Mouse (Mus musculus) heart, postnatal 25 days (tissue): ENCODE measurements around the gene Fam69a. TPM values are rescaled to one million over a fixed set of nuclear protein-coding genes. Genes with fewer than 3 reads are reported as not detected.
"Not testable (repeated sequence)": the region's sequence is repeated elsewhere in the genome, so short reads cannot be mapped to it uniquely, and the experiment has no call there.

Experiments
- DNase-seq: peaks from one replicate; pipeline ENCODE4 v3.0.0; 2022; ENCODE audit warnings: low spot score
- intact Hi-C: fragments of 180-260 bp; cut with DNase I; formaldehyde crosslinking; loops from one replicate; pipeline ENCODE4 v1.15.1; 2025
- total RNA-seq, 2 experiments: library from RNA; stranded (reverse); gene quantifications; 2 replicates each; pipeline ENCODE4 v1.2.3; 2021

Gene Fam69a
- total RNA-seq, 2 experiments from 2014 or later, result 8.0 to 10.9 TPM

DNA sequence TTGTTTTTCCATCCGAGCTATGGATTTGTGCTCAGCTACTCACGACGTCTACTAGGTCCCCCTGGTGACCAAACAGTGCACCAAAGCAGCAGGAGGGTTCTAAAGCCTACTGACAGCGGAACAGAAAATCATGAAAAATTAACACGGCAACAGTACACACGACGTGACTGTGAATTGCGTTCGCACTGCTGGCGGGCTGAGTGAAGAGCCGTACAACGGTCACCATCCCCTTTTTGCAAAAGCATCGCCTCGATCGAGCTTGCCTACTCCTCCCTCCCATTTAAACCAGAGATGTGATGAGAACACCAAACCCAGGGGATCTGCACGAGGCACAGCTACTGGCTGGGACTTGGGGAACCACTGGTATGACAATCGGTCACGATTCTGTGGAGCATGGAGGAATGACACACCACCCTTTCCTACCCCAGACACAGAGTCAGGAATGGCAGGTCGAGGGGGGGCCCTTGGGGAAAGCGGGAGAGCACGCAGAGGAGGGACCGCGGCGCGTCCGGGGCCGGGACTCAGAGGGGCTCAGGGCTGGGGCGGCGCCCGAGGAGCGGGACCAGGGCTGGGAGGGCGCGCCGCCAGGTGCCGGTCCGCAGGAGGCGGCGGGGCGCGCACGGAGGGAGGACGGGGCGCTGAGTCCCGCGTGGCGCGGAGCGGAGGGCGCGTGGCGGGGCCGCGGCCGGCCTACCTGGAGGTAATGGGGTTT is 474 bp downstream of the Fam69a start:
- intact Hi-C loops, result loop anchor here (2.0 to 5.0 kb wide), 4 partner anchors 14 to 66 kb away; no protein-coding TSS in a partner anchor
- DNase-seq, result peak; percentile 24

DNA sequence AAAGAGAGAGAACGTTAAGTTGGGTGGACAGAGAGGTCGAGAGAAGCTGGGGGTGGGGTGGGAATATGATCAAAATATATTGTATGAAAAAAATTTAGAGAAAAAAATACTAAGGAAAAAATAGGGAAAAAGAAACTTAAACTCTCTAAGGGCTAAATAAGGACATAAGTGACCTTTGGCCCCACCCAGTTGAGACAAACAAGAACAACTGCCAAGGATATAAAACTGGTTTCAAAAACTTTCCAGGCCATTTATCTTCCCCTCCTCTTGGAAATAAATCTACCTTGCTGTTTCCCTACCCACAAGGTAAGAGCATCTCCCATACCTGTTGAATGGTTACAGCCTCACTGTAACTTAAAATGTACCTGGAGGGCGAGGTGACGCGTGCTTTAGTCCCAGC is 2.9 kb downstream of the Fam69a start:
- DNase-seq, result no peak
- intact Hi-C loops, result no loop called here

DNA sequence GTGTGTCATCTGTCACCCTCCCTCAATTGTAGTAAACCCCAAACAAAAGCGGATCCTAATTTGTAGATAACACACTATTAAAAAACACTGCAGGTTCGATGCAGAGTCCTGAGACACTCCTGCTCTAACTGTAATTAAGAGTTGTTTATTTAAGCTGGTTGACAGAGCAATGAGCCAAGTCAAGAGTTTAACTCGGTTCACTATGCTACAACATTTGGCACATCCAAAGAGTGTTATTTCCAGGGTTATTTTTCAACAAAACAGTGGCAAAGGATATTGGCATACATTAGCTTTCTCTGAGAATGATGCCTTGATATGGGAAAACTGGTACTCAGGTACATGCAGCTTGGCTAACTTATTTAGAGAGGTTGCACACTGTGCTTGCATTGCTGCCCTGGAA is 4.9 kb downstream of the Fam69a start:
- intact Hi-C loops, result no loop called here
- no peak for DNase-seq

DNA sequence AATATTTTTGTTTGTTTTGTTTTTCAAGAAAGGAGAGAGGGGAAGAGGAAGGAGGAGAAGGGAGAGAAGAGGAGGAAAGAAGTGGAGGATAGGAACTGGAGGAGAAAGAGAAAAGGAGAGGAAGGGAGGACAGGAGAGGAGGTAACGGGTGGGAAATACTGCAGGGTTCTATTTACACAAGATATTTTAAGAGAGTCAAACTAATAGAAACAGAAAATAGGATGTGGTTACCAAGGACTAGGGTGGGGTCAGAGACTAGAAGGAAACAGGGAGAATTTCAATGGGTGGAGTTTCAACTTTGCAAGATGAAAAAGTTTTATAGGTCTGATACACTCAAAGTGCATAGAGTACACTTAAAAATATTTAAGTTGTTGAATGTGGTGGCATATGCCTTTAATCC is 7.0 kb downstream of the Fam69a start:
- intact Hi-C loops, result no loop called here
- DNase-seq, result no peak

DNA sequence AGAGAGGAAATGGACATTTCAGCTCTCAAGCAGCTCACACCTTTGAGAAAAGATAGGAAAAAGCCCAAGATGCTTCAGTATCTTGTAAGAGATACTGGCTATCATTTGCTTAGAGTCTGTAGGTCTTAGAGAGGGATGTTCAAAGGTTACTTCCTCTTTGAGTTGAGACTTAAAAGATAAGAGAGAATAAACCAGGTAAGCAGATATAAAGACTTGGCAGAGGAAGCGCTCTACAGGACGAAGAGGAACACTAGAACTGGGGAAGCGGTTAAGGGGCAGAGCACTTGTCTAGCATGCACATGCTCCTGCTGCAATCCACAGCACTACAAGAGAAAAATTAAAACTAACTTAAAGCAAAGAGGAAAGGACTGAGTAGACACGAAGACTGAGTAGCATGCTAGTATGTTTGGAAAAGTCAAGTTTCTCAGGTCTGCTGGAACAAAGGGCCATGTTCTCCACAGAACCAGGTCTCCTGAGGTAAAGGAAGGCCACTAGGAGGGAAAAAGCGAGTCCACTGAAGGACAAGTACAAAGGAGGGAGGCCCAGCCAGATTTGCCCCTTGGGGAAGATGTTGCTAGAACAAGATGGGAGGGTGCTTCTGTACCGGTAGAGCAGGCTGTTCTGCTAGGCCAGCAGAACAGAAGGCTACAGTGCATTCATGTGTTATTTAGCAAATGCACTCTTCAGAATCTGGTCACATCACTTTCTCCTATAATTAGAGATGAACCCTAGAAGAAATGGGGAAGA is 8.4 kb downstream of the Fam69a start:
- intact Hi-C loops, result no loop called here
- no peak for DNase-seq

DNA sequence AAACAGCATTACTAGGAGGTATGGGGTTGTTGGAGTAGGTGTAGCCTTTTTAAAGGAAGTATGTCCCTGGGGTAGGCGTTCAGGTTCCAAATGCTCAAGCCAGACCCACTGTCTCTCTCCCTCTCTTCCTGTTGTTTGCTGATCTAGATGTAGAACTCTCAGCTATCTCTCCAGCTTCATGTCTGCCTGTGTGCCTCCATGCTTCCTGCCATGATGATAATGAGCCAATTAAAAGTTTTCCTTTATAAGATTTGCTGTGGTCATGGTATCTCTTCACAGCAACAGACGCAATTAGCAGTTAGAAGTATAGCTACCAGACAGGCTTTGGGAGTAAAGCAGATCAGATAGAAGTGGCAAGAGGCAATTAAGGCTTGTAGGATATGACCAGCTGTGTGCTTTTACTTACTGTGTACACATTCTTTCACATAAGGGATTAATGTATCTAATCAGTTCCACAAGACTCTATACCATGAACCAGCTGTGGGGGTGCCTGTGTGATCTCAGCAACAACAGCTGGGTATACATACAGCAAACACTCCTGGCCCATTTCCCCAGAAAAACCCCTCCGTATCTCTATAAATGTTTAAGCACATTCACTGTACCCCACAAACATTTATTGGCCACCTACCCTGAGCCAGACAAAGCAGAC is 9.1 kb downstream of the Fam69a start:
- intact Hi-C loops, result no loop called here

DNA sequence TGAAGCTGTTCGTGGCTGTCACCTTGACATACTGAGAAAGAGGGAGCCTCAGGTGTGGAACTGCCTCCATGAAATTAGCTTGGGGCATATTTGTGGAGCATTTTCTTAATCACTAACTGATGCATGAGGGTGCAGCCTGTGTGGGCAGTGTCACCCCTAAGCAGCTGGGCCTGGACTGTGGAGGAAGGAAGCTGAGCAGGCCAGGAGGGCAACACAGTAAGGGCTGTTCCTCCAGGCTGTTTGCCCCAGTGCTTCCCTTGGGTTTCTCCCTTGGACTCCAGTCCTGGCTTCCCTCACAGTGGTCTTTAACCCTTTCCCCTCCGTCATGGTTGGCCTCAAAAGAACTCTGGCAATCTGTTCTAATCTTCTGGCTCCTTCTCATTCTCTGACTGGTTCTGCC is 13.6 kb downstream of the Fam69a start:
- intact Hi-C loops, result no loop called here

More for the DNA sequence above, 9.1 kb downstream of the Fam69a start:
- no peak for DNase-seq

DNA sequence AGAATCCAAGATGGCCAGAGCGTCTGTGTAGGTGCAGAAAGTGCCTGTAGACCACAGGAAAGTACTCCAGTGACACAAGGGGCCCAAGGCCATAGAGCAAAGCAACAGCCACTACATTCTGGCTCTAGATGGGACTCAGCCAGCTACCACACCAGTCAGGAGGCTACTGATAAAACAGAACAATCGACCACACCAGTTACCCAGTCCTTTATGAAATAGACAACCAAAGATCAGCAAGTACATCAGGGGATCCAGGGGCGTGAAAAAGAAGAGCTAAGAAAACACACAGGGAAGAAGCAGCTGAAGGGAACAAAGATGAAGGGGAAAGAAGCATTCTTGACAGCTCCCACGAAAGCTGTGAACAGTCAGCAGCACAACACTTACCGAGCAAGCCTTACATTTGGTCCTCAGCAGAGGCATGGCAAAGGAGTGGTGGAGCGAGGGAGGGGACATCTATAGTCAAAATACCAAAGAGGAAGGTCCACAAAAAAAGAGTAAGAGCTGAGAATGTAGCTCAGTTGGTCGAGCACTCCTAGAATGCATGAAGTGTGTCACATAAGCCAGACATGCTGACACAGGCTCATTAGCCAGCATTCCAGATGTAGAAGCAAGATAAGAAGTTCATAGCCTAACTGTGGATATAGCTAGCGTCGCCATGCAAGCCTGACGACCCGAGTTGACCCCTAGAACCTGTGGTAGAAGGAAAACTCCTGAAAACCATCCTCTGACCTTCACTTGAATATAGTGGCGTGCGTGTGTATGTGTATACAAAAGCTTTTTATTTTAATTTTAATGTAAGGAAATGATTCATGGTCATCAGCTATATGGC is 14.2 kb downstream of the Fam69a start:
- no peak for DNase-seq
- intact Hi-C loops, result no loop called here

More for the DNA sequence above, 13.6 kb downstream of the Fam69a start:
- no peak for DNase-seq

DNA sequence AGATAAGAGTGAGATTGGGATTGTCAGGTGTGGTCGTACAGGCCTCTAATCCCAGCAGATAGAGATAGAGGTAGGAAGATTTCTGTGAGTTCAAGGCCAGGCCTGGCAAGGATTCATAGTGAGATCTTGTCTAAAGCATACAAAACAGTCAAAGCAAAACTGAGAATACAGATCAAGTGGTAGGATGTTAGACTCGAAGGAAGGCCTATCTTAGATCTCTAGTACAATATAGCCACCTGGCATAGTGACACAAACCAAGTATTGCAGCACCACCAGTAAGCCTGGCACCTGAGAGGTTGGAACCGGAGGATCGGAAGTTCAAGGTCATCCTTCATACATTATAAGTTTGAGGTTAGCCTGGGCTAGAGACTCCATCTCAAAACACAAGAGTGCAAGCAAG is 15.8 kb downstream of the Fam69a start:
- intact Hi-C loops, result no loop called here
- DNase-seq, result no peak

DNA sequence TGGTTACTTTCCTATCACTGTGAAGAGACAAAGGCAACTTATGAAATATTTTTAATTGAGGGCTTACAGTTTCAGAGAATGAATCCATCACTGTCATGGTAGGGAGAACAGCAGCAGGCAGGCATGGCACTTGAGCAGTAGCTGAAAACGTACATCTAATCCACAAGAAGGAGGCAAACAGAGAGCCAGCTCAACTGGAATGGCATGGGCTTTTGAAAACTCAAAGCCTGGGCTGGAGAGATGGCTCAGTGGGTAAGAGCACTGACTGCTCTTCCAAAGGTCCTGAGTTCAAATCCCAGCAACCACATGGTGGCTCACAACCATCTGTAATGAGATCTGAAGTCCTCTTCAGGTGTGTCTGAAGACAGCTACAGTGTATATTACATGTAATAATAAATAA is 17.1 kb downstream of the Fam69a start:
- intact Hi-C loops, DNase-seq: not testable (repeated sequence)

DNA sequence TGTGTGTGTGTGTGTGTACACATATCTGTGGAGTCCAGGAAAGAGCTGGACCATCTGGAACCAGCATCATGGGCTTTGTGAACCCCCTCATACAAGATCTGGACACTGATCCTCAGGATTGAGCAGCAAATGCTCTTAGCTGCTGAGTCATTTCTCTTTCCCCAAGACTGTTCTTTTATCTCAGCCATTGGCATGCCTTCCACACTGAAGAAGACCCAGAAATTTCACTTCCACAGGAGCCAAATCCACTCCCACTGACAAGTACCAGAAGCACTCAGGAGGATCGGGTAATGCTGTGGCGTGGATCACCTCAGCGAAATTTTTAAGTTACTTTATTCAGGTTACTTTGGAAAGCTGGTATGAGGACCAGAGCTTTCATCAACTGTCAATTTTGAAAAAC is 18.8 kb downstream of the Fam69a start:
- intact Hi-C loops, result no loop called here

DNA sequence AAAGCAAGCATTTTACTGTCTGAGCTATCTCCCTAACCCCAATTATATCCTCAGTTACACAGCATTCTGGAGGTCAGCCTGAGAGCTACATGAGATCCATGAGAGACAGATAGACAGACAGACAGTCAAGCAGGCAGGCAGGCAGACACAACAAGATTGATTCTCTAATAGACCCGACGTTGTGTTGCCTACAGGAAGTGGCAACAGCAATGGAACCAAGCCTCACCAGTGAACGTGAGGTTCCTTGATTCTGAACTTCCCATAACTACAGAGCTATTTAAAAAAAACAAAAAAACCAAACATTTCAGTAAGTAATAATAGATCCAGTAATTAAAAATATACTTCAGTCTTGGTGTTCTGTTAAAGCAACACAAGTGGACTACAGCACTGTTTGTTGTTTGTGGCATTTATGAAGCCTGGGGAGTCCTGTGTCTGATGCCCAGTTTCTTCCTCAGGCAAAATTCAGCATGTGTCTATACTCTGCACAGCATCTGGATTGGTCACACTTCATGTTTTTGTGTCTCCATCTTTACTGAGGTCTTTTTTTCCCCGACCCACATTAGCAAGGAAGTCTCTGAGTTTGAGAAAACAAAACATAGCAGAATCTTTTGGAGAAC is 19.9 kb downstream of the Fam69a start:
- intact Hi-C loops, result no loop called here
- DNase-seq, result no peak

More for the DNA sequence above, 18.8 kb downstream of the Fam69a start:
- no peak for DNase-seq

DNA sequence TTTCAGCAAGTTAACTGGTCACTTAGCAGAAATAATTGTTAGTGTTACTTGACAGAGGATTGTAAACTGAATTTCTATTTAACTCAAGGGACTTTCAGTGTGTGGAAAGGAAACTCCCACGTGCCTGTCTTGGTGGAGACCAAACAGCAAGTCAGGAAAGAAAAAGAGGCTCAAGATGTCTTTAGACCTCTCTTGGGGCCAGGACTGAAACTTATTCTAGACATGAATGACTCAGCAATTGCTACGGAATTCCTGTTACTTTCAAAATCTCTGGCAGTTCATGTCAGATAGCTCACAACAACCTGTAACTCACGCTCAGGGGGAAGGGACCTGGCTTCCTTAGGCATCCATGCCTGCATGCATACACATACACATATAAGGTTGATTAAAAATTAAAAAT is 20.7 kb downstream of the Fam69a start:
- intact Hi-C loops, result no loop called here
- no peak for DNase-seq

DNA sequence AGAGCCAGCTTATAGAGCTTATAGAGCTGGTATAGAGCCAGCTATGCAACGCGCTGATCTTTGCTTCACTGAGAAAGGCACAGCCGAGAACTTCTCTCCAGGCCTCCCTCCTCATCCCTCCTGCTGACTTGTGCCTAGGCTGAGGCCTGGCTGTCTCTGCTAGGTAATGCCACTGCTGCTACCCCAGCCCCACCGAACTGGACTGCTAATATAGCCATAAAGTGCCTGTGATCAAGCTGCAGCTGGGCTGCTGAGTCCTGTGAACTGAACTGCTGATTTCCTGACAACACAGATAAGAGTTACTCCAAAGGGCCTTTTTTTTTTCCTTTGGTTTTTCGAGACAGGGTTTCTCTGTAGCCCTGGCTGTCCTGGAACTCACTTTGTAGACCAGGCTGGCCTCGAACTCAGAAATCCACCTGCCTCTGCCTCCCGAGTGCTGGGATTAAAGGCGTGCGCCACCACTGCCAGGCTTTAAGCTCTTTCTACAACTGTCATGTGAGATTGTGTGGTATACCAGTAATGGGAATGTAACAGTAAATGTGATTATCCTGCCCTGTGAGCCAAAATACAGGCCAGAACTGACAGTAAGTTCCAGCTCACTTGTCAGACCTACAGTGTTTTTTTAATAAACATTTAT is 21.4 kb downstream of the Fam69a start:
- no peak for DNase-seq
- intact Hi-C loops, result no loop called here

DNA sequence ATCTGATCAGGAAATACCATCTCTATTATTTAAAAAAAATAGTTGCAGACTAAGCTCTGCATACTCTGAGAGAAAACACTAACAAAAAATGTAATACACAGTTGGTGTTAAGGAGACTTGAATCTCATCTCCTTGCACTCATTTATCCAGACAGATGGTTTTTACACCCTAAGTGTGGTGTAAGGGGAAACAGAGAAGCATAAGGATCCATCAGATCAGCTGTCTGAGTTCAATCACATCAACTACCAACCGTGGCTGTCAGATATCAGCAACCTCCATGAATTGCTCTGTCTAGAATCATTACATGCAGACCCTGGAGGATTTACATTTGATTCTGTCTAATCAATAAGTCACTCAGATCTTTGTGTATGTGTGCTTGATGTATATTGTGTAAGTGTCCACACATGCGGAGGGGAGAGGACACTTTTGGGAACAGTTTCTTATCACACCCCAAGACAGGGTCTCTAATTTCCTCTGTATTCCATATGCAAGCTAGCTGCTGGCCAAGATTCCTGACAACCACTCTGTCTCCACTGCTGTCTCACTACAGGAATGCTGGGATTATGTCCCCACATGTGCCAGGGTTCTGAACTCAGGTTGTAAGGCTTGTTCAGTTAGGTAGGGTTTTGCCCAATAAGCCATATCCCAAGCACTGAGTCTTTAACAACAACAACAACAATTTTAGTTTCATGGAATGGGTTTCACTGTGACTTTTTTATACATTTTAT is 22.7 kb downstream of the Fam69a start:
- intact Hi-C loops, result no loop called here
- DNase-seq, result no peak

DNA sequence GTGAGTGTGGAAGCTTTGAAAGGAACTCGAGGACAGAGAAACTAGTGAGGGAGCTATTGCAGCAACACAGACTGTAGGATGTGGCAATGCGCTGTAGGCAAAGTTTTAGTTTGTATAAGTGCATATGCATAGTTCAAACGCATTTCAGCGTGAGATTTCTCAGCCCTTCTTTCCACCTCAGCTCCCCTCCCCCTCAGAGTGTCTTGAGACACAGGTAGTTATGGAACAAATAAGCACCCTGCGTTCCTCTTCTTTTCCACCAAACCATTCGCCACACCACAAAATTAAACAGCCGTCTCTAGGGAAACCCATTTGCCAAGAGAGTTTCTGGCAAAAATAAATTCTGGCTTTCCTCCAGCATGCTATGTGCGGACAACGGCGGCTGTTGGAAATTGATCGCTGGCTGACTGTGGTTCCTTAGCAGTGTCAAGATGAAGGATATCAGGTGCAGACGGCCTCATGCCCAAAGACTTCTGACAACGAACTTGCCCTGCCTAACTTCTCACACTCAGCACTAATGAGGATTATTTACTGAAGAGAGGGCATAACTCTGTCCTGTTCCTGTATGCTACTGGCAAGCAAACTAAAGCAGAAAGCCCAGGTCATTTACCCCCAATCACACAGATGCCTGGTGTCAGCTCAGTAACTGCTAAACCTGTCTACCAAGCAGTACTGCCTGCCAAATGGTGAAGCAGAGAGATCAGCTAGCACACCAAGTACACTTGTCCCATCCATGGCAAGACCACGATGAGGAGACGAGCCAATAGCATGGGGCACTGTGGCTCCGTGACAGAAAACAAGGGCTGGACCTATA is 25.2 kb downstream of the Fam69a start:
- DNase-seq, result no peak
- intact Hi-C loops, result no loop called here

DNA sequence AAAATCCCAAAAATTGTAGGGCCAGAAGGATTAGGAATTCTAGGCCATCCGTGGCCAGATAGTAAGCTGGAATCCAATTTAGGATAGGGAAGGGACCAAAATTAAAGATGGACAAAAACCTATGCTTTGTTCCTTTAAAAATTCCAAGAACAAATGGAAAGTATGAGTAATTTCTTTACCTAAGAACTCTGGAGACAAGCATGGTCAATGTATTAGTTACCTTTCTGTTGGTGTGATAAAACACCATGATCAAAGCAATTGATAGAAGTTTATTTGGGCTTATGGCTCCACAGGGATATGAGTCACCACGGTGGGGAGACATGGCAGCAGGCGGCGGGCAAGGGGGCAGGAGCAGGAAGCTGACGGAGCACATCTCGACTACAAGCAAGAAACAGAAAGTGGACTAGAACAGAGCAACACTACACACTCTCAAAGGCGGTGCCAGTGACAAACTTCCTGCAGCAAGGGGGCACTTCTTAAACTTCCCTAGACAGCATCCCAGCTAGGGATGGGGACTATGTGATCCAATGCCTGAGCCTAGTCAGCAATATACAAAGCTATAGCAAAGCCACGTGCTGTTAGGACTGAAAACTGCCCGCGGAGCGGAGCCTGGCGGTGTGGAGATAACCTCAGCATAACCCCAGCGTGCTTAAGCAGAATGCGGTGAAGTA is 26.2 kb downstream of the Fam69a start:
- intact Hi-C loops, result no loop called here
- DNase-seq, result no peak
